Mouse (Mus musculus) stomach, embryonic 15.5 days (tissue): ENCODE data around the gene Scml4. TPM values are rescaled to one million over a fixed set of nuclear protein-coding genes. Genes with fewer than 3 reads are reported as not detected.

ENCODE experiments used
- ATAC-seq: fragments of 200-750 bp; cut with Nextera tagmentation; 2 replicates; pipeline ENCODE4 v1.8.0; 2017; ENCODE audit warnings: low read depth, moderate number of reproducible peaks, moderate TSS enrichment; ENCODE audit not compliant: insufficient read depth, low FRiP score
- H3K27ac ChIP-seq: fragments of 300-500 bp; sonication (generic); 2 replicates; pipeline ENCODE4 v1.5.1; 2015; ENCODE audit warnings: mild to moderate bottlenecking, inconsistent platforms
- H3K27me3 ChIP-seq: fragments of 300-500 bp; sonication (generic); replicated peaks from 2 replicates; pipeline ENCODE4 v1.6.1; 2015; ENCODE audit warnings: inconsistent platforms
- H3K36me3 ChIP-seq: fragments of 300-500 bp; sonication (generic); 2 replicates; pipeline ENCODE4 v1.6.1; 2015; ENCODE audit warnings: inconsistent platforms
- H3K4me1 ChIP-seq: fragments of 300-500 bp; sonication (generic); 2 replicates; pipeline ENCODE4 v1.6.1; 2015; ENCODE audit warnings: inconsistent platforms
- H3K4me2 ChIP-seq: fragments of 300-500 bp; sonication (generic); 2 replicates; pipeline ENCODE4 v1.6.1; 2015; ENCODE audit warnings: mild to moderate bottlenecking, inconsistent platforms
- H3K4me3 ChIP-seq: fragments of 300-500 bp; sonication (generic); replicated peaks from 2 replicates; pipeline ENCODE4 v1.5.1; 2015; ENCODE audit warnings: inconsistent platforms
- H3K9ac ChIP-seq: fragments of 300-500 bp; sonication (generic); 2 replicates; pipeline ENCODE4 v1.6.1; 2015; ENCODE audit warnings: inconsistent platforms
- H3K9me3 ChIP-seq: fragments of 300-500 bp; sonication (generic); 2 replicates; pipeline ENCODE4 v1.6.1; 2016; ENCODE audit warnings: inconsistent platforms
- WGBS: fragments of 180-500 bp; shearing (Covaris S2); methylation state at CpG from one replicate; pipeline ENCODE4 v1.1.7; 2015; 5-methylcytosine and 5-hydroxymethylcytosine counted together
- polyA plus RNA-seq: library from polyadenylated mRNA; unstranded; fragments of >200 nt; fragmentation: Nextera tagmentation; extraction: Ambion mirVana; gene quantifications from 2 replicates; pipeline ENCODE4 v1.2.1, GENCODE M21; 2015

Gene Scml4
- polyA plus RNA-seq, 1 experiment from 2014 or later, result 11.6 TPM

GRCm38 (mm10) chr10:42890365-42890764, 30.2 kb downstream of the Scml4 start:
- no peak overlapping the region for H3K4me3 ChIP-seq
- WGBS, result 43% methylated on average over 4 of the region's 4 CpGs
- H3K4me1 ChIP-seq, result peaks cover 20% of the 10 kb centered on the region; the same call in 1 of the 2 replicates
- ATAC-seq, result no peak
- no peaks in the 10 kb centered on the region for H3K9me3 ChIP-seq
- H3K4me2 ChIP-seq, result no peak overlapping the region
- no peaks in the 10 kb centered on the region for H3K27me3 ChIP-seq
- H3K36me3 ChIP-seq, result no peaks in the 10 kb centered on the region
- no peak overlapping the region for H3K27ac ChIP-seq
- H3K9ac ChIP-seq, result no peak overlapping the region

- no peak overlapping the region for H3K4me3 ChIP-seq
- peaks cover 15% of the 10 kb centered on the region; the same call in 1 of the 2 replicates for H3K4me1 ChIP-seq
- H3K36me3 ChIP-seq, result no peaks in the 10 kb centered on the region
- no peaks in the 10 kb centered on the region for H3K9me3 ChIP-seq
- 53% methylated on average over 4 of the region's 4 CpGs for WGBS
- H3K4me2 ChIP-seq, result no peak overlapping the region
- peak; percentile 75 for ATAC-seq
- H3K9ac ChIP-seq, result no peak overlapping the region
- H3K27me3 ChIP-seq, result no peaks in the 10 kb centered on the region
- no peak overlapping the region for H3K27ac ChIP-seq
Measured at GRCm38 (mm10) chr10:42892250-42892649, 32.1 kb downstream of the Scml4 start.

GRCm38 (mm10) chr10:42892987-42893386, 32.8 kb downstream of the Scml4 start:
- no peak overlapping the region for H3K27ac ChIP-seq
- H3K9ac ChIP-seq, result no peak overlapping the region
- no peak overlapping the region for H3K4me3 ChIP-seq
- no peak for ATAC-seq
- no peaks in the 10 kb centered on the region for H3K9me3 ChIP-seq
- no peaks in the 10 kb centered on the region for H3K36me3 ChIP-seq
- 59% methylated on average over 4 of the region's 4 CpGs for WGBS
- H3K4me1 ChIP-seq, result peaks cover 15% of the 10 kb centered on the region; the same call in 1 of the 2 replicates
- H3K4me2 ChIP-seq, result no peak overlapping the region
- H3K27me3 ChIP-seq, result no peaks in the 10 kb centered on the region

- Histone ChIP-seq H3K9me3 (no peaks in the 10 kb centered on the region), H3K4me1 (peaks cover 15% of the 10 kb centered on the region; the same call in 1 of the 2 replicates), H3K4me3 (no peak overlapping the region), H3K27ac (no peak overlapping the region), H3K27me3 (no peaks in the 10 kb centered on the region), H3K36me3 (no peaks in the 10 kb centered on the region), H3K9ac (no peak overlapping the region), H3K4me2 (no peak overlapping the region)
- ATAC-seq, result no peak
- 44% methylated on average over 8 of the region's 8 CpGs for WGBS
Measured at GRCm38 (mm10) chr10:42893857-42894256, 33.7 kb downstream of the Scml4 start.

- no peak overlapping the region for H3K4me3 ChIP-seq
- H3K27me3 ChIP-seq, result no peaks in the 10 kb centered on the region
- no peaks in the 10 kb centered on the region for H3K36me3 ChIP-seq
- H3K9me3 ChIP-seq, result no peaks in the 10 kb centered on the region
- H3K9ac ChIP-seq, result no peak overlapping the region
- ATAC-seq, result no peak
- peaks cover 15% of the 10 kb centered on the region; the same call in 1 of the 2 replicates for H3K4me1 ChIP-seq
- no peak overlapping the region for H3K27ac ChIP-seq
- no peak overlapping the region for H3K4me2 ChIP-seq
- 63% methylated on average over 3 of the region's 3 CpGs for WGBS
Measured at GRCm38 (mm10) chr10:42894263-42894662, 34.1 kb downstream of the Scml4 start.

- WGBS, result 75% methylated on average over 7 of the region's 7 CpGs
- no peak overlapping the region for H3K4me2 ChIP-seq
- no peaks in the 10 kb centered on the region for H3K27me3 ChIP-seq
- 0 out of 2 replicates have a peak, but pooled peaks have one; percentile 53 for ATAC-seq
- H3K4me3 ChIP-seq, result no peak overlapping the region
- H3K9ac ChIP-seq, result no peak overlapping the region
- H3K9me3 ChIP-seq, result no peaks in the 10 kb centered on the region
- H3K36me3 ChIP-seq, result no peaks in the 10 kb centered on the region
- no peak overlapping the region for H3K27ac ChIP-seq
- H3K4me1 ChIP-seq, result peaks cover 15% of the 10 kb centered on the region; the same call in 1 of the 2 replicates
Measured at GRCm38 (mm10) chr10:42894696-42895095, 34.5 kb downstream of the Scml4 start.

GRCm38 (mm10) chr10:42896621-42897020, 36.5 kb downstream of the Scml4 start:
- no peak for ATAC-seq
- Histone ChIP-seq H3K4me2 (no peak overlapping the region), H3K27ac (no peak overlapping the region), H3K9ac (no peak overlapping the region), H3K4me1 (peaks cover 15% of the 10 kb centered on the region; the same call in 1 of the 2 replicates), H3K9me3 (no peaks in the 10 kb centered on the region), H3K27me3 (no peaks in the 10 kb centered on the region), H3K4me3 (no peak overlapping the region), H3K36me3 (no peaks in the 10 kb centered on the region)
- WGBS, result 78% methylated on average over 3 of the region's 3 CpGs

- Histone ChIP-seq H3K36me3 (no peaks in the 10 kb centered on the region), H3K4me2 (no peak overlapping the region), H3K9me3 (no peaks in the 10 kb centered on the region), H3K27ac (no peak overlapping the region), H3K9ac (no peak overlapping the region), H3K27me3 (no peaks in the 10 kb centered on the region), H3K4me1 (peaks cover 15% of the 10 kb centered on the region; the same call in 1 of the 2 replicates), H3K4me3 (no peak overlapping the region)
- no peak for ATAC-seq
- WGBS, result 64% methylated on average over 4 of the region's 4 CpGs
Measured at GRCm38 (mm10) chr10:42897166-42897565, 37.0 kb downstream of the Scml4 start.

- H3K4me3 ChIP-seq, result no peak overlapping the region
- no peak overlapping the region for H3K9ac ChIP-seq
- no peak overlapping the region for H3K27ac ChIP-seq
- no peaks in the 10 kb centered on the region for H3K27me3 ChIP-seq
- 69% methylated on average over 5 of the region's 5 CpGs for WGBS
- H3K36me3 ChIP-seq, result no peaks in the 10 kb centered on the region
- H3K4me1 ChIP-seq, result peaks cover 15% of the 10 kb centered on the region; the same call in 1 of the 2 replicates
- no peaks in the 10 kb centered on the region for H3K9me3 ChIP-seq
- H3K4me2 ChIP-seq, result no peak overlapping the region
- ATAC-seq, result no peak
Measured at GRCm38 (mm10) chr10:42897632-42898031, 37.5 kb downstream of the Scml4 start.

- Histone ChIP-seq H3K4me1 (no peaks in the 10 kb centered on the region), H3K9ac (no peak overlapping the region), H3K27me3 (no peaks in the 10 kb centered on the region), H3K4me2 (no peak overlapping the region), H3K27ac (no peak overlapping the region), H3K36me3 (no peaks in the 10 kb centered on the region), H3K4me3 (no peak overlapping the region), H3K9me3 (no peaks in the 10 kb centered on the region)
- ATAC-seq, result no peak
- WGBS, result 75% methylated on average over 4 of the region's 4 CpGs
Measured at GRCm38 (mm10) chr10:42901361-42901760, 41.2 kb downstream of the Scml4 start.

GRCm38 (mm10) chr10:42903054-42903453, 42.9 kb downstream of the Scml4 start:
- no peaks in the 10 kb centered on the region for H3K36me3 ChIP-seq
- WGBS, result 78% methylated on average over 1 of the region's 1 CpGs

GRCm38 (mm10) chr10:42908562-42908961, 48.4 kb downstream of the Scml4 start:
- no peak for ATAC-seq
- Histone ChIP-seq H3K4me2 (no peak overlapping the region), H3K27me3 (no peaks in the 10 kb centered on the region), H3K27ac (no peak overlapping the region), H3K9ac (no peak overlapping the region), H3K4me1 (no peaks in the 10 kb centered on the region), H3K36me3 (no peaks in the 10 kb centered on the region), H3K9me3 (no peaks in the 10 kb centered on the region), H3K4me3 (no peak overlapping the region)
- WGBS, result 76% methylated on average over 1 of the region's 1 CpGs

More at GRCm38 (mm10) chr10:42903054-42903453, 42.9 kb downstream of the Scml4 start:
- Histone ChIP-seq H3K27me3 (no peaks in the 10 kb centered on the region), H3K4me1 (no peaks in the 10 kb centered on the region), H3K9me3 (no peaks in the 10 kb centered on the region), H3K4me3 (no peak overlapping the region), H3K4me2 (no peak overlapping the region), H3K27ac (no peak overlapping the region), H3K9ac (no peak overlapping the region)
- no peak for ATAC-seq

GRCm38 (mm10) chr10:42910567-42910966, 50.4 kb downstream of the Scml4 start:
- 24% methylated on average over 4 of the region's 4 CpGs for WGBS

More at GRCm38 (mm10) chr10:42910567-42910966, 50.4 kb downstream of the Scml4 start:
- H3K9me3 ChIP-seq, result no peaks in the 10 kb centered on the region
- no peak overlapping the region for H3K4me3 ChIP-seq
- H3K4me2 ChIP-seq, result no peak overlapping the region
- no peaks in the 10 kb centered on the region for H3K27me3 ChIP-seq
- H3K9ac ChIP-seq, result no peak overlapping the region
- 0 out of 2 replicates have a peak, but pooled peaks cover 4% of the 10 kb centered on the region for H3K4me1 ChIP-seq
- no peak for ATAC-seq
- no peaks in the 10 kb centered on the region for H3K36me3 ChIP-seq
- no peak overlapping the region for H3K27ac ChIP-seq
